20 mouse cellular contexts compared by ENCODE assay signal in the genomic region with DNA sequence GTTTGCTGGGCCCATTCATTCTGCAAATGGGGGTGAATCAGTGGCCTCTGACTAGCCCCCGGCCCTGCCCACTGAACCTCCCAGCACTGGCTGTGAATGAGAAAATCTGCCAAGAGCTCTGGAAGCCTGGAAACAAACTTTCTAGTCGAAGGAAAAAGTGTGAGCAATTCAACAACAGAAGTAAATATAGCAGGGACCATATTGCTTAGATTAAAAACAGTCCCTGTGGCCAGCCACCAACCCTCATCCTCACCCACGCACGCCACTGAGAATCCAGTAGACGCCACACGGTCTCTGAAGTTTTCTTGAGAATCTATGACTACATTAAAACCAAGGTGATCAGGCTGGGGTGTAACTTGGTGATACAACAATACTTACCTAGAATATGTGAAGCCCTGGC. TPM values are rescaled to one million over a fixed set of nuclear protein-coding genes. Genes with fewer than 3 reads are reported as not detected.
DNase-seq lines count a peak whose midpoint lies in the region; ATAC-seq lines count a peak whose summit lies in the region.
"Had no signal": no experiment of that assay in that cellular context is flagged by ENCODE, and none has a peak within 500 bp of the region (broad histone marks: within the 10 kb centered on the region; RNA-seq: fewer than 3 reads in every experiment).

No protein-coding gene starts in this region.

- no peaks in the 10 kb centered on the region for H3K9me3 ChIP-seq in heart, embryonic 10.5 days
- no peaks in the 10 kb centered on the region for H3K9me3 ChIP-seq in heart, embryonic 12.5 days (replicated peaks)
- H3K9me3 ChIP-seq in embryonic facial prominence, embryonic 14.5 days (ENCODE audit: control insufficient read depth, low read length) = no peaks in the 10 kb centered on the region
- H3K9me3 ChIP-seq: embryonic facial prominence, embryonic 12.5 days; heart, embryonic 13.5 days; hindbrain, embryonic 12.5 days; kidney, embryonic 15.5 days had no signal

- H3K27me3 ChIP-seq in heart, embryonic 10.5 days (ENCODE audit: insufficient read depth, poor library complexity, severe bottlenecking) = peaks cover 31% of the 10 kb centered on the region
- H3K27me3 ChIP-seq in heart, embryonic 12.5 days (replicated peaks) = peaks cover 32% of the 10 kb centered on the region
- no peaks in the 10 kb centered on the region for H3K27me3 ChIP-seq in embryonic facial prominence, embryonic 14.5 days (replicated peaks; ENCODE audit: control insufficient read depth, insufficient read depth, low read length)
- H3K27me3 ChIP-seq: embryonic facial prominence, embryonic 12.5 days; hindbrain, embryonic 12.5 days had no signal

- no peak for ATAC-seq in heart, embryonic 12.5 days (ENCODE audit: insufficient number of reproducible peaks, low FRiP score)
- ATAC-seq in embryonic facial prominence, embryonic 14.5 days (ENCODE audit: low read depth) = no peak
- ATAC-seq: midbrain, embryonic 16.5 days had no signal

- H3K4me2 ChIP-seq in heart, embryonic 12.5 days = no peak overlapping the region
- peak overlapping the region; percentile 62; the same call in 1 of the 2 replicates for H3K4me2 ChIP-seq in embryonic facial prominence, embryonic 14.5 days (ENCODE audit: low read depth, low read length)

- DNase-seq in heart, embryonic 10.5 days (ENCODE audit: low spot score) = no peak
- peak; percentile 64 for DNase-seq in right cerebral cortex, adult 18-20 months
- DNase-seq in right cerebral cortex, postnatal 14 days = no peak
- DNase-seq in embryonic facial prominence, embryonic 14.5 days (ENCODE audit: low spot score) = no peak
- DNase-seq in thymus, postnatal 4 days = no peak
- DNase-seq in layer of hippocampus, adult 11-12 months (ENCODE audit: low spot score) = no peak
- DNase-seq: adrenal gland, postnatal 36 days; heart, adult 11 months; heart, postnatal 14 days; kidney, adult 11 months; kidney, postnatal 4 days; lung, postnatal 4 days; right cerebral cortex, postnatal 25 days; thymus, postnatal 25 days had no signal

- no peak overlapping the region for H3K4me3 ChIP-seq in heart, embryonic 10.5 days
- no peak overlapping the region for H3K4me3 ChIP-seq in heart, embryonic 12.5 days
- H3K4me3 ChIP-seq in embryonic facial prominence, embryonic 14.5 days (ENCODE audit: low read depth, low read length) = no peak overlapping the region
- H3K4me3 ChIP-seq: heart, embryonic 13.5 days; hindbrain, embryonic 12.5 days; kidney, embryonic 15.5 days had no signal

- WGBS in heart, embryonic 10.5 days = 85% methylated on average over 6 of the region's 6 CpGs
- WGBS in heart, embryonic 12.5 days = 81% methylated on average over 6 of the region's 6 CpGs
- WGBS in embryonic facial prominence, embryonic 14.5 days = 62% methylated on average over 6 of the region's 6 CpGs

- H3K9ac ChIP-seq in heart, embryonic 12.5 days = no peak overlapping the region
- no peak overlapping the region for H3K9ac ChIP-seq in embryonic facial prominence, embryonic 14.5 days (ENCODE audit: low read depth, low read length)
- H3K9ac ChIP-seq: embryonic facial prominence, embryonic 12.5 days; hindbrain, embryonic 12.5 days had no signal

- H3K27ac ChIP-seq in heart, embryonic 10.5 days = peak overlapping the region; percentile 73; the same call in 1 of the 2 replicates
- no peak overlapping the region for H3K27ac ChIP-seq in heart, embryonic 12.5 days (ENCODE audit: poor library complexity, severe bottlenecking)
- peak overlapping the region; percentile 24 for H3K27ac ChIP-seq in embryonic facial prominence, embryonic 14.5 days (replicated peaks; ENCODE audit: low read depth, low read length)
- H3K27ac ChIP-seq: heart, embryonic 13.5 days; hindbrain, embryonic 12.5 days; kidney, embryonic 15.5 days had no signal

- H3K36me3 ChIP-seq in heart, embryonic 10.5 days = no peaks in the 10 kb centered on the region
- H3K36me3 ChIP-seq in heart, embryonic 12.5 days = no peaks in the 10 kb centered on the region
- no peaks in the 10 kb centered on the region; the same call in 1 of the 2 replicates for H3K36me3 ChIP-seq in embryonic facial prominence, embryonic 14.5 days (ENCODE audit: control insufficient read depth, insufficient read depth, low read length)
- H3K36me3 ChIP-seq: embryonic facial prominence, embryonic 12.5 days; heart, embryonic 13.5 days had no signal

- peaks cover 54% of the 10 kb centered on the region for H3K4me1 ChIP-seq in heart, embryonic 10.5 days
- peaks cover 31% of the 10 kb centered on the region for H3K4me1 ChIP-seq in heart, embryonic 12.5 days (replicated peaks)
- peaks cover 39% of the 10 kb centered on the region for H3K4me1 ChIP-seq in embryonic facial prominence, embryonic 14.5 days (ENCODE audit: control insufficient read depth, insufficient read depth, low read length)

RNA-seq across cellular contexts. Expression of gene A3galt2, which starts 42.2 kb away (rescaled TPM):
- 0.04 and 0.10 TPM in 2 replicates for polyA plus RNA-seq in heart, embryonic 10.5 days (2016; fragmentation: Nextera tagmentation; extraction: Ambion mirVana)
- 0.09 TPM in 2 replicates for polyA plus RNA-seq in heart, embryonic 12.5 days (2016; fragmentation: Nextera tagmentation; extraction: Ambion mirVana)
- polyA plus RNA-seq in embryonic facial prominence, embryonic 14.5 days (2014; fragmentation: Nextera tagmentation; extraction: Ambion mirVana) = 0.13 TPM in 2 replicates

RNA-seq across cellular contexts. Expression of gene Phc2, which starts 58.4 kb away (rescaled TPM):
- 24.5 and 35.2 TPM in 2 replicates for polyA plus RNA-seq in heart, embryonic 10.5 days (2016; fragmentation: Nextera tagmentation; extraction: Ambion mirVana)
- polyA plus RNA-seq in heart, embryonic 12.5 days (2016; fragmentation: Nextera tagmentation; extraction: Ambion mirVana) = 53.3 and 58.5 TPM in 2 replicates
- polyA plus RNA-seq in embryonic facial prominence, embryonic 14.5 days (2014; fragmentation: Nextera tagmentation; extraction: Ambion mirVana) = 51.0 and 55.1 TPM in 2 replicates
